Mouse (Mus musculus): ENCODE measurements at regions not wholly inside any gene's neighbourhood (a gene's known extent, or its start where the extent isn't known, plus 50 kb on each side); places are given as distances from the start of the nearest gene placed in this dataset.
A peak's percentile ranks its signal among the peaks of the same experiment; 100 is the strongest.

- intact Hi-C loops (cut with DNase I): no loop called here
- no peak for DNase-seq
Observed at GRCm38 (mm10) chr12:13164791-13165190, 84.2 kb downstream of the Ddx1 start.

DNA sequence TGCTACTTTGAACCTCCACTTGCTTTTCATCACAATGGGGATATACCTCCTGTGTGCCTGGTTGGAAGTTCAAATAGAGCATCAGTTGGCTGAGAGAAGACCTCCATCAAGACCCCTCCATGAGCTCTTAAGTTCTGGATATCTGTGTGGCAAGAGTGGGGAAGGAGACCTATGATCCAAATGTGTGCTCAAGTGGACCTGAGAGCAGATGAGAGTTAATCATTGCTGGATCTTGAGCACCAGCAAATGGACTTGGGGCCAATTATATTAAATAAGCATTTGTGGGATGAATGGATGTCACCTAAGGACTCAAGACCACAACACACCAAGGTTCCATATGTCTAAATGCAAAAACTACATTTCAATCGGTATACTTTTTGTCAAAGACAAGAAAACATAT is 88.0 kb downstream of the Ddx1 start:
- intact Hi-C loops (cut with DNase I): no loop called here
- DNase-seq: no peak

- intact Hi-C loops (cut with DNase I): no loop called here
- DNase-seq: no peak
Observed at GRCm38 (mm10) chr12:13159346-13160055, 89.5 kb downstream of the Ddx1 start.

GRCm38 (mm10) chr12:13157666-13158381 is 91.2 kb downstream of the Ddx1 start:
- intact Hi-C loops (cut with DNase I): no loop called here
- no peak for DNase-seq

GRCm38 (mm10) chr12:13157089-13157488 is 91.9 kb downstream of the Ddx1 start:
- DNase-seq: no peak

DNA sequence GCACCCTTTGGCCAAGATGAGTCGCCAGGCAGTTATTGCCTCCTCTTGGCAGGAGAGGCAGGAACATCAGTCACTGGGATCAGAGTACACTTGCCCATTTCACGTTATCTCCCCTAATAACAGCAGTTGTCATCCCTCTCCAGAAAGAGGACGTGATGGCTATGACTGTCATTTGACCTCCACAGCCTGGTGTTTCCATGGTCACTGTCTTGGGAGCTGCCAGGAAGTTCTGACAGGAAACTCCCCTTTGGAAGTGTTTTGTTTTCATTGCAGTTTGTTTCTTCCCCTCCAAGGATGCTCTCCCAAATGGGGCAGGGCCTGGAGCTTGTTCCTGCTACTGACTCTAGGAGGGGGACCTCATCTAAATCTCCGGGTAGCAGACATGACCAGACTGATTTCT is 98.3 kb downstream of the Ddx1 start:
- intact Hi-C loops (cut with DNase I): no loop called here
- peak; percentile 36 to 39 for DNase-seq

More at GRCm38 (mm10) chr12:13157089-13157488, 91.9 kb downstream of the Ddx1 start:
- intact Hi-C loops (cut with DNase I): no loop called here

GRCm38 (mm10) chr12:13147251-13147650 is 101.8 kb downstream of the Ddx1 start:
- intact Hi-C loops (cut with DNase I): loop anchor here (10.0 kb wide), 1 partner anchor 202 kb away; the partner anchor contains the start of gene Mycn
- no peak for DNase-seq

DNA sequence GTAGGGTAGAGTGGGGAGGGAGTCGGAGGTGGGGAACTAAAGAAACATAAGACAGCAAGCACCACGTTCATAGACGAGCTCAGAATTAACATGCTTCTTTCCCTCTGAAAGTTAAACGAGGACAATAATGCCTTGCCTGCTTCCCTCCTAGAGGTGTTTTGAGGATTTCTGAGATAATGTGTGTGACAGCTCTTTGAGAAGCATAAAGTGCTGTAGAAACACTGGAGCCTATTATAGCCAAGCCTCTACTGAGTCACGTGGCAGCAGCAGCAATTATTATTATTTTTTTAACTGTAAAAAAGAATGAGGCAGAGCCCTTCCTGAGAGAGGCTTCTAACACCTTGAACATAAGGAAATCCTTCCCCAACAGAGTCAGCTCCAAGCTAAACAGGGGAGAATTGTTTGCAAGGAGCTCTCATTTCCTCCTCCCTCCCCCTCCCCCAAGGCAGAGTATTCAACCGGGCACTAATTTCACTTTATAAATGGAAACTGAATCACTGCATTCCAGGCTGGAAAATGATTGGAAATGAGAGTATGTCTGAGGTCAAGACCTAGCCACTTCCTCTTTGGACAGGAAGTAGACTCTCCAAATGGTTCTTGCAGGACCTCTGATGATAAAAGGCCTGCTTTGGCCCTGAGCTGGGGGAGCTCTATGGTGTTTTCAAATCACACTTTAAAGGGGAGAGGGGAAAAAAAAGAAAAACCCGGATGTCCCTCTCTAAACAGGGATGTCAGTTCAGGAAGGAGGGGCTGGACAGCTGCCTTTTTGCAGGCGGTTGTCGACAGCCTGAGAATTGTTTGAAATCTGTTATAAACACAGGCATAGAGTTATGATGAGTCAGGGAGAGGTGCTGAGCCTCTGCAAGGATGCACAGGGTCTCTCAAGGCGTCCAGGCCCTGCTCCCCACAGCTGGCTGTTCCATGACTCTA is 103.6 kb downstream of the Ddx1 start:
- peak; percentile 71 to 76 for DNase-seq
- intact Hi-C loops (cut with DNase I): loop anchor here (1.0 to 10.0 kb wide), 4 partner anchors 27 to 201 kb away; partner anchors contain the start of gene Mycn

DNA sequence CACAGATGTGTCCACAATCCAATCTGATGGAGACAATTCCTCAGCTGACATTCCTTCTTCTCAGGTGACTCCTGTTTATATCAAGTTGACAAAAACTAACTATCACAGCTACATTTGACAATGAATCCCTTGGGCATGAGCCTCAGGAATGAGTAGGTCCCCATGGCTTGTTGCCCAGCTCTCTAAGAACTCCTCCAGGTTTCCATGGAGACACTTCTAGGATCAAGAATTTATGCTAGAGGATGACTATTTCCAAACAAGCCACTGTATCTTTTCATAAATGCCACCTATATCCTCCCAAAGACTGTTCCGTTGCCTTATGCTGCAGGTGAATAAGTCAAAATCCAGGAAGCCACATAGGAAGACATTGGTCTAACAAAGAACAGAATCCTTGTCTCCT is 104.3 kb downstream of the Ddx1 start:
- DNase-seq: no peak
- intact Hi-C loops (cut with DNase I): loop anchor here (1.0 to 10.0 kb wide), 4 partner anchors 26 to 200 kb away; partner anchors contain the start of gene Mycn

- no peak for DNase-seq
- intact Hi-C loops (cut with DNase I): loop anchor here (10.0 kb wide), 1 partner anchor 196 kb away; the partner anchor contains the start of gene Mycn
Observed at GRCm38 (mm10) chr12:13140636-13141035, 108.4 kb downstream of the Ddx1 start.

DNA sequence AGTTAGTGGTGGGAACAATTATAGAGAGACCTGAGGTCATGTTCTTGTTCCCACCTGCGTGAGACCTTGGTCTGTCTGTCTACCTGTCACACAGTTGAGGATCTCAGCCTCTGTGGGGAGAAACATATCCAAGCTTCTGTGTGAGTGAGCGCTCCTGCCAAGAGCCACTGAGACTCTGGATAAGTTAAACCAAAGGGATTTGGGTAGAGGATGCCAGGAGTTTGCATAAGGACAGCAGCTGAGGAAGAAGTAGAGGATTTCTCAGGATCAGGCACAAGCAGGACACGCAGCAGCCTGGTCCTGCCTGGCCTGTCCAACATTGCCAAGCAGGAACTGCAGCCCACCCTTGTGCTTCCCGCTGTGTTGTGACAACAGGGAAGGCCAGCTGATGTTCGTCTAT is 109.8 kb downstream of the Ddx1 start:
- intact Hi-C loops (cut with DNase I): no loop called here
- DNase-seq: peak in 1 of 2 experiments; percentile 27

DNA sequence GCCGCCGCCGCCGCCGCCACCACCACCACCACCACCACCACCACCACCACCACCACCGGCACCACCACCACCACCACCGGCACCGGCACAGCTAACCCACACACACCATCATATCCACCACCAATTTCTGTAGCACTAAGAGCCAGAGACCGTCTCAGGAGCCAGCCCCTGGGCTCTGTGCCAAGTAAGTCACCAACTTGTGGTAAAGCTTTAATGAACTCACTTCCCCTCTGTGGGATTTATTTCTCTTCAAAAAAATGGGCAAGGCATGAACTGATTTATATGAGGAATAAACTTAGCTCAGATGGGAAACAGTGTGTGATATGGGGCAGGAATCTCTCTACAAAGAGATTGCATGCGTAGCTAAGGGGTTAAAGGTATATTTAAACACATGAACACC is 114.8 kb downstream of the Ddx1 start:
- intact Hi-C loops (cut with DNase I): no loop called here
- DNase-seq: no peak

DNA sequence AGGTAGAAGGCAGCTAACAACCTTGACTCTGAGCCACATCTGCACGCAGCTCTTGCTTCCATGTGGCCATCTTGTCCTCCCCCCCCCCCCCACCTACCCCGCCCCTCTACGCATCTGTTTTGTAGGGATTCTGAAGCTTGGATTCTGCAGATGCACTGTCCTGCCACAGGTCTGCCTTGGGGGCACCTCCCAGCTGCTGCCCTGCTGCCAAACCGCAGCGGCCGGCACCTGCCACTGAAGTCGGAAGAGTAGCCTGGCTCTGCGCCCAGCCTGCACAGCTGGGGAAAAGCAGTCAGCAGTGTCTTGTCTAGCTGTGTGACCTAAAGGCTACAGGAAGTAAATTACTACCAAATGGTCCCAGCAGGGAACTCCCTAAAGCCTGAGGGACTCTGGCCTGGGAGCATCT is 119.3 kb downstream of the Ddx1 start:
- peak; percentile 50 to 66 for DNase-seq
- intact Hi-C loops (cut with DNase I): no loop called here

- no peak for DNase-seq
- intact Hi-C loops (cut with DNase I): no loop called here
Observed at GRCm38 (mm10) chr12:13127407-13127806, 121.6 kb downstream of the Ddx1 start.

GRCm38 (mm10) chr12:13125054-13125453 is 124.0 kb downstream of the Ddx1 start:
- intact Hi-C loops (cut with DNase I): no loop called here

GRCm38 (mm10) chr12:13122282-13122681 is 126.7 kb downstream of the Ddx1 start:
- intact Hi-C loops (cut with DNase I): loop anchor here (2.0 kb wide), 1 partner anchor 55 kb away; no protein-coding TSS in a partner anchor
- no peak for DNase-seq

More at GRCm38 (mm10) chr12:13125054-13125453, 124.0 kb downstream of the Ddx1 start:
- no peak for DNase-seq

- DNase-seq: no peak
Observed at GRCm38 (mm10) chr12:13120581-13120980, 128.4 kb downstream of the Ddx1 start.

GRCm38 (mm10) chr12:13119653-13120052 is 129.4 kb downstream of the Ddx1 start:
- DNase-seq: peak; percentile 21 to 24
- intact Hi-C loops (cut with DNase I): loop anchor here (2.0 to 10.0 kb wide), 5 partner anchors 25 to 697 kb away; partner anchors contain the start of gene Mycn

More at GRCm38 (mm10) chr12:13120581-13120980, 128.4 kb downstream of the Ddx1 start:
- intact Hi-C loops (cut with DNase I): no loop called here

DNA sequence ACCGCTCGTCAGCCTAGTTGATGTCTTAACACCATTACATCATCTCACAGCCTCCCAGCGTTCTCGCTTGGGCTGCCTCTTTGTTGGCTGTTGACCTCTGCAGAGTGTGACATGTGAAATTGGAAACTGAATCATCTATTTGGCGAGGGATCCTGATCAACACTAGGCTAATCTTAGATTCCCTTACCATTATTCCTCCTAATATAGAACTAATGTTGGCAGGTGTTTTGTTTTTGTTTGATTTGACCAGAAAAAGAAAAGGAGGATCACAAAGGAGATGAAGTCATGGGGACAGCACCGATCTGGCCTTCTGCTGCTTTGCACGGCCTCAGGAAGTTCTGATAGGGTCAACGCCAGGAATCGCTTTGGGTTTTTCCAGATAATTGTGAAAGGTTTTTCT is 131.0 kb downstream of the Ddx1 start:
- DNase-seq: peak; percentile 49 to 64
- intact Hi-C loops (cut with DNase I): loop anchor here (2.0 to 10.0 kb wide), 5 partner anchors 27 to 696 kb away; partner anchors contain the start of gene Mycn

DNA sequence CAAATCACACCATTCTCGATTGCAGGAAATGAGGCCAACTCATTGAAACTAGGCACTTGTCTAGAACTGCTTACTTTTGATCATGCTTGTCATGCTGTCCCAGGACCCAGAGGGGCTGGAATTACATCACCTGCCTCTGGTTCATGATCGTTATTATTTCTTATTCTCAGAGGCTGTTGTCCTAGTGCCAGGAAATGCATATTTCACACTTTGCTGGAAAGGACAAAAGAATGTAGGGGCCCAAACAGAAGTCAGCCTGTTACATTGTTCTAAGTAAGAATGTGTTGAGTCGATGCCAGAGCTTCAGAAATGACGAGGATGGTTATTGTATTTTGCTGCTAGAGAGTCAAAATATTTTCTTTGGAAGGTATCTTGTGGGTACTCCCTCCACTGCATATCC is 134.7 kb downstream of the Ddx1 start:
- DNase-seq: peak; percentile 24 to 35
- intact Hi-C loops (cut with DNase I): loop anchor here (10.0 kb wide), 1 partner anchor 140 kb away; no protein-coding TSS in a partner anchor

Measured in heart, postnatal 10 days (tissue).